Mouse (Mus musculus): ENCODE measurements around the gene Smim10l2a. TPM values are rescaled to one million over a fixed set of nuclear protein-coding genes. Genes with fewer than 3 reads are reported as not detected.

The Smim10l2a gene
- total and polyA plus RNA-seq, 2 experiments = 0.09 to 0.12 TPM

GRCm38 (mm10) chrX:56417541-56417940, 43.2 kb downstream of the Smim10l2a start:
- Histone ChIP-seq H3K79me2 (ENCODE audit: control insufficient read depth, insufficient read depth, low read length) (no peaks in the 10 kb centered on the region), H3K4me3 (ENCODE audit: insufficient read depth, low read depth, low read length) (no peak overlapping the region), H3K27ac (replicated peaks; ENCODE audit: insufficient read depth, low read depth, low read length) (no peak overlapping the region), H3K9ac (ENCODE audit: low read depth, low read length) (no peak overlapping the region), H3K36me3 (ENCODE audit: control insufficient read depth, insufficient read depth, low read length) (no peaks in the 10 kb centered on the region), H3K27me3 (ENCODE audit: control insufficient read depth, insufficient read depth, low read length) (no peaks in the 10 kb centered on the region), H3K4me1 (ENCODE audit: control insufficient read depth, insufficient read depth, low read length) (no peaks in the 10 kb centered on the region)
- no peak for DNase-seq (ENCODE audit: extremely low read depth, low read depth, low spot score)
- no peak for TF ChIP-seq POLR2A (IDR thresholded peaks at IDR 0.05; ENCODE audit: extremely low read depth, insufficient read depth, low read length)
- no peak for TF ChIP-seq CTCF (IDR thresholded peaks at IDR 0.05; ENCODE audit: low read depth, low read length)
- 68% methylated on average over 4 of the region's 4 CpGs for WGBS

Other genes with a start within 250 kb of the Smim10l2a start
- 0.47 TPM in 1 of 2 replicates, not detected in the other for gene 3830403N18Rik, start 238.0 kb upstream of the Smim10l2a start, total RNA-seq (2014; rRNA removed)
- not detected in 2 replicates for gene 3830403N18Rik, start 238.0 kb upstream of the Smim10l2a start, polyA plus RNA-seq (2012; rRNA removed)
- gene Gm773, start 161.7 kb upstream of the Smim10l2a start, total RNA-seq (2014; rRNA removed) = not detected in 2 replicates
- gene Gm773, start 161.7 kb upstream of the Smim10l2a start, polyA plus RNA-seq (2012; rRNA removed) = not detected in 2 replicates
- 0.37 and 0.54 TPM in 2 replicates for gene Zfp449, start 28.2 kb upstream of the Smim10l2a start, total RNA-seq (2014; rRNA removed)
- gene Zfp449, start 28.2 kb upstream of the Smim10l2a start, polyA plus RNA-seq (2012; rRNA removed) = 0.04 and 0.10 TPM in 2 replicates
- not detected in 2 replicates for gene Gm2174, start 73.4 kb downstream of the Smim10l2a start, total RNA-seq (2014; rRNA removed)
- gene Gm2174, start 73.4 kb downstream of the Smim10l2a start, polyA plus RNA-seq (2012; rRNA removed) = not detected in 2 replicates
- 2.9 and 3.1 TPM in 2 replicates for gene Ints6l, start 80.3 kb downstream of the Smim10l2a start, total RNA-seq (2014; rRNA removed)
- 0.81 and 1.2 TPM in 2 replicates for gene Ints6l, start 80.3 kb downstream of the Smim10l2a start, polyA plus RNA-seq (2012; rRNA removed)
- gene Gm10477, start 150.2 kb downstream of the Smim10l2a start, total RNA-seq (2014; rRNA removed) = not detected in 2 replicates
- not detected in 2 replicates for gene Gm10477, start 150.2 kb downstream of the Smim10l2a start, polyA plus RNA-seq (2012; rRNA removed)
- not detected in 2 replicates for gene Gm648, start 175.0 kb downstream of the Smim10l2a start, total RNA-seq (2014; rRNA removed)
- gene Gm648, start 175.0 kb downstream of the Smim10l2a start, polyA plus RNA-seq (2012; rRNA removed) = not detected in 2 replicates
- 12.5 and 14.8 TPM in 2 replicates for gene Mmgt1, start 223.5 kb downstream of the Smim10l2a start, total RNA-seq (2014; rRNA removed)
- 4.3 and 4.6 TPM in 2 replicates for gene Mmgt1, start 223.5 kb downstream of the Smim10l2a start, polyA plus RNA-seq (2012; rRNA removed)
- 7.8 and 11.1 TPM in 2 replicates for gene Slc9a6, start 235.2 kb downstream of the Smim10l2a start, total RNA-seq (2014; rRNA removed)
- gene Slc9a6, start 235.2 kb downstream of the Smim10l2a start, polyA plus RNA-seq (2012; rRNA removed) = 11.2 and 11.5 TPM in 2 replicates